Mouse (Mus musculus) telencephalon, adult 2 months (tissue): ENCODE results near the gene Sorcs3.

ENCODE experiments used
- DNase-seq: peaks from one replicate; pipeline ENCODE4 v3.0.0-alpha.2; 2011; ENCODE audit warnings: low read depth, low spot score

The Sorcs3 gene

DNA sequence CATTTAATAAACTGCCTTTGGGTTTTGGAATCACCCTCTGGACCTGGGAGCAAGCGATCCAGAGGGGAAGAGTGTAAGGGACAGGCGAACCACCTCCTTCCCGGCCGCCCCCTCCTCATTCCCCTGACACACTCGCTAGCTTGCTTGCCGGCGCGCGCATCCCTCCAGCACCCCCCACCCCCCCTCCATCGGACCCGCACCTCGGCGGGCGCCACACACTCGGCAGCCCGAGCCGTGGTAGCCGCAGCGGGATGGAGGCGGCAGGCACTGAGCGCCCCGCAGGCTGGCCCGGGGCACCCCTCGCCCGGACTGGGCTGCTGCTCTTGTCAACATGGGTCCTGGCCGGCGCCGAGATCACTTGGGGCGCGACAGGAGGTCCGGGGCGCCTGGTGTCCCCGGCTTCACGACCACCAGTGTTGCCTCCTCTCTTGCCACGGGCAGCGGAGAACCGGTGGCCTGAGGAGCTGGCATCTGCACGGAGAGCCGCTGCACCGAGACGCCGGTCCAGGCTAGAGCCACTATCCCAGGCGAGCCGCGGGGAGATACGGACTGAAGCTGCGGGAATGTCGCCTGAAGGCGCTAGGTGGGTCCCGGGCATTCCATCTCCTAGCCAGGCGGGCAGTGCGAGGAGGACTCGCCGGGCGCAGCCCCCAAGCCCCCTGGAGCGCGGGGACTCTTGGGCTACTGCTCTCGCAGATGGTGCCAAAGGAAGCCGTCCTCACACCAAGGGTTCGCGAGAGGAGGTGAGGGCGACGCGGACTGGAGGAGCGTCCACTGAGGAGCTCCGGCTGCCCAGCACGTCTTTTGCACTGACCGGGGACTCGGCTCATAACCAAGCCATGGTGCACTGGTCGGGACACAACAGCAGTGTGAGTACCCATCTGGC lies at the start of gene Sorcs3:
Sorcs3 (plus strand) TSS at position 97 of the 886 bp plus-strand sequence.
- DNase-seq, result no peak

- no peak for DNase-seq
Observed at GRCm38 (mm10) chr19:48165341-48165740, 40.5 kb upstream of the Sorcs3 start.

DNA sequence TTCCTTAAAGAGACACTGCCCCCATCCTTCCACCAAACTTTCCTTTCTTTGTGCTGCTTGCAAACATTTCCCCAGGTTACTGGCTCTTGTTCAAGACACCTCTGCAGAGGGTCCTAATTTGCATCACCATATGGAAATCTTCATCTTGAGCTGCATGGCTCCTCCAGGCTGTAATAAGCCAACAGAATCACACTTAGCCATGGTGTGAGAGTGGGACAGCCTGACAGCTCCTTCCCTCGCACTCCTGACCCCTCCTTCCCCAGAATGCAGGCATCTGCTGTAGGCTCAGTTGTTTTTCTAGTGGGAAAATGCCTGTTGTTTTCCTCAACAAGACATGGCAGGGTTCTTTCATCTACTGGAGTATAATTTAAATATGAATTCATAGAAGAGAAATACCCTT lies 38.7 kb upstream of the Sorcs3 start:
- DNase-seq, result peak; percentile 51

DNA sequence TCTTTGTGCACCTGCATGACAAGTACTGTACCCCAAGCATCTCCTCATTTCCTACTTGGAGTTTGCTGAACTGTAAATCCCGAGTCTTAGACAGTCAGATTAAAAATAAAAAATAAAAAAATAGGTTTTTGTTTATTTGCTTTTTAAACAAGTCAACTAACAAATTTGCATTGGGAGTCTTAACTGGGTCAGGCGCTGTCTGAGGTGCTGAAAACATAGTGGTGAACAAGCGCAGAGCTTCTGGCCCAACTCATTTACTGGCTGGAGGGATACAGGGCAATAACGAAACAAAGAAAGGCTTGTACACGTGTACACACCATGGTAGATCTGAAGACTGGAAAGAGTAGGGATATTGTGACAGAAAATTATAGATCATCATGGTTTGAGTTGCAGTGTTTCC lies 37.5 kb upstream of the Sorcs3 start:
- no peak for DNase-seq

- no peak for DNase-seq
Observed at GRCm38 (mm10) chr19:48174717-48175116, 31.1 kb upstream of the Sorcs3 start.

- peak; percentile 54 for DNase-seq
Observed at GRCm38 (mm10) chr19:48203928-48204470, 1.8 kb upstream of the Sorcs3 start.

- DNase-seq, result no peak
Observed at GRCm38 (mm10) chr19:48204476-48204875, 1.3 kb upstream of the Sorcs3 start.

- no peak for DNase-seq
Observed at GRCm38 (mm10) chr19:48204892-48205761, 698 bp upstream of the Sorcs3 start.

DNA sequence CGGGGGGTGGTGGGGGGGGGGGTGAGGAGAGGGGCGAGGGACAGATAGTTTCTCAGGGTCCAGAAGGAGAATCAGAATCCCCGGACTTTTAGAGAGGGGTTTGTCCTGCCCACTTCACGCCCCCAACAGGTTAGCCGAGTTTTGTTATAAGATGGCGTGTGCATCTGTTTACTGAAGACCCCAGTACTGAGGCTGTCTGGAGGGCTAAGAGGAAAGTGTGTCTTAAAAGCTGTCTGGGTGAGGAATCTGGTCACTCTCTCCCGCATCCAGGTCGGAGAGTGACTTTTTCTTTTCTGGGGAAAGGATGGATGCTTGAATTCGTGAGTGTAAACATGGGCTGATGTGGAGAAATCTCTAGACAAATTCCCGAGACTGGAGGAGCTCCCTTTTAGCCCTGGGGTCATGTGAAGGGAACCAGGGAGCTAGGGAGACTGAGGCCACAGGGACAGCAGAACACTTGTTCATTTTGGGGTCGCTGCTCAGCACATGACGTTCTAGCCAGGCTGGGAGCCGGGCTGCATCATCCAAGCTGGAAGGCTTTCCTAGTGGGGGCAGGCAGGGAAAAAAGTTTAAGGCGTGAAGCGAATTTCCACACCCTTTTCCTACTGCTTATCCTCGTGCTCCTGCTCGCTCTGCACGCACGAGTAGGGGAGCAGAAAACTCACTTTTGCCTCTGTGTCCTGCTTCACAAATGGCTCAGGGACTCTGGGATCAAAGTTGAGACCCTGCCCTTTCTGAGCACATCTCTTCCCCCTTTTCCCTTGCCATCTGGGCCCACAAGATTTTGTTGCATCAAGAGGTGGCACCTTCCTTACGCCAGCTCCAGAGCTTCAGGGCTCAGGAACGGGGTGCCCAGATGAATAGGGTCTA lies 1.3 kb downstream of the Sorcs3 start:
- DNase-seq, result no peak

DNA sequence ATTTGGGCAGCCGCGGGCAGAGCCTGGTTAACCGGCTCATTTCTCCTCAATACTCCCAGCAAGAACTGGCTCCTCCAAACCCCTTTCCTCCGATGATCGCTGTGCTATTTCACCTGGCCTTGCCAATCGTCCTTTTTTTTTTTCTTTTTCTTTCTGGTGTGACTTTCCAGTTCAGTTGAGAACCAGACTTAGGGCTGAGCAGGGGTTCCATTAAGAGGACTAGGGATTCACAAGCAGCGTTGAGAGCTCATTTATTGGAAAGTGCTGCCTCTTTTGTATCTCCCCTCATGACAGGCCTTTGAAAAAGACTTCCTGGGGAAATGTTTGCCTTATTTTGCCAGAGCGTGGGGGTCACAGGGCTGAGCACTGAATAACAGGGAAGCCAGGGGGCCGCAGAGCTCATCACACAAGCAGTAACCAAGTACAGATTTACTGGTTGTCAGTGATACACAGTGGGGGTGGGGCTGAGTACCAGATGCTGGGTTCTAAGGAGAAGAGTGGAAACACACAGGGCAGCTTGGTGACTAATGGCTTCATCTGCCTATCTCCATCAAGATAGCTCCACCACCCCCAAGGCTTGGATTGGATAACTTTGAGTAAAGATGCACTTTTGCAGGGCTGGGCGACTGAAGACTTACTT lies 2.0 kb downstream of the Sorcs3 start:
- no peak for DNase-seq

- DNase-seq, result no peak
Observed at GRCm38 (mm10) chr19:48215379-48215778, 9.6 kb downstream of the Sorcs3 start.

DNA sequence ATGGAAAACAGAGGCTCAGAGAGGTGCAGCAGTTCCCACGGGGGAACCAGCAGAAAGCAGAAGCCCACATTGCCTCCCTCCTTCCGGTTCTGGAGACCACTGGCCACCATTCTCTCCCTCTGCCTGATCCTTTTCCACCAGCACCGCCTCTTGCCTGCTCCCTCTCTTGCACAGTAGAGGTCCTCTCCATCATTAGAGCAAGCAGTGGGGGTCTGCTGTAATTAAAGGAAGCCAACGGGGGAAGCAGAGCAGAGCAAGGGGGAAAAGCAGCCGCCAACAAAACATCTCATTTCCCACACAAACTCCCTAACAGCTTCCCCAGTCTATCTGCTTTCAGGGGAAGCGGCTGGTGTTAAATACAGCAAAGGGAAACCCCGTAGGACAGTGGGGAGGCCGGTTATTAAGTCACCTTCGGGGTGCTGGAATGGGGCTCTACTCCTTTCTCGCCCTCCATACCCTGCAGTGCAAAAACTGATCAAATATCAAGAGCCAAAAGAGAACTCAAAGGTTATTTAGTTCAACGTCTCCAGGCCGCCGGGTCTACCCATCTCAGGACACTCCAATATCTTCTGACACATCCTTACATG lies 32.1 kb downstream of the Sorcs3 start:
- no peak for DNase-seq

GRCm38 (mm10) chr19:48238391-48238790 lies 32.6 kb downstream of the Sorcs3 start:
- DNase-seq, result no peak

- DNase-seq, result peak; percentile 76
Observed at GRCm38 (mm10) chr19:48240960-48241359, 35.1 kb downstream of the Sorcs3 start.

DNA sequence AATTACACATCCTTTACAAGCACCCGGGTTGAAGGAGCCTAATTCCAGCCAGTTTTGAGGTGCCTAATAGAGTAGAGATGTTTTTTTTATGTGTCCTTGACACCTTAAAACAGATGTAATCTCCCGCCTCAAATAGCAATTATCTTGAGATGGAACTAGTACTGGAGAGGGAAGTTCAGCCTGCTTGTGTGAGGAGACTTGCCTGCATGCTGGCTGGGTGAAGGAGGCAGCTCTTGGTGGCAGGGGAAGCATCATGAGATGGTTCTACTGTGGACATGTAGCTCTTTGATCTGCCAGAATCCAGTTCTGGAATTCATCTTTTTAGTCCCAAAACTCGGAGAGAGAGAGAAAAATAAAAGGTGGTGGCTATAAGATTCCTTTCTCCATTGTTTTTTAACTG lies 38.2 kb downstream of the Sorcs3 start:
- DNase-seq, result no peak

DNA sequence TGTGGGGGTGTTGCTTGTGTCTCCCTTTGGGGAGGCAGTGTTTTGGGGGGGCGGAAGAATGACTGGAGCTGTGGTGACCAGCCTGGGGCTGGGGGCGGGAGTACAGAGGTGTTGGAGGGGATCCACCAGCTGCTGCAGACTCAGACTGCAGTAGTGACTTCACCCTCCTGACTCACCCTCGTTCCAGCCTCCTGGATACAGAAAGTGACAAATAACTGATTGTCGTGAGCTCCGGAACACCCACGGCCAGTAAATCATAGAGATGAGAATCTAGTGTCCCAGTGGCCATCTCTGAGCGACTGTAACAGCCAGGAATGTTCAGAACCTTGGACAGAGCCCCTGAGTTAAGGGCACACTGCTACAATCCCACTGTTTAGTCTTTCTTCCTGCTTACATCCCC lies 53.4 kb downstream of the Sorcs3 start:
- DNase-seq, result no peak

DNA sequence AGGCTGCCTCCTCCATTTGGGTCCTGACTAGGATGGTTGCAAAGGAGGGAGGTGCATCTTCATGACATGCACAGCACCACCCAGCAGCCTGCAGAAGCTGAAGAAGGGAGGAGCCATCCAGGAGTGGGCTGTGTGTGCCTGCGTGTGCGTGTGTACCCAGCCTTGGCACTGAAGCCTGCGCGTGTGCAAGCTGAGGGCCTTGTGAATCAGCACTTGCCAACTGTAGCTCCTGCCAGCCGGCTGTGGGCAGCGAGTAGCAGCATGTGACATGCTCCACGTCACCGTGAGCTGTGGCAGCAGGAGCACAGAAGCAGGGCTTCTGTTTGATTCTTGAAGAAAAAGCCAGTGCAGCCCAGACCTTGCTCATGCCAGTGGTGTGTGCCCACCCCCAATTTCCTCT lies 54.8 kb downstream of the Sorcs3 start:
- peak; percentile 89 for DNase-seq

DNA sequence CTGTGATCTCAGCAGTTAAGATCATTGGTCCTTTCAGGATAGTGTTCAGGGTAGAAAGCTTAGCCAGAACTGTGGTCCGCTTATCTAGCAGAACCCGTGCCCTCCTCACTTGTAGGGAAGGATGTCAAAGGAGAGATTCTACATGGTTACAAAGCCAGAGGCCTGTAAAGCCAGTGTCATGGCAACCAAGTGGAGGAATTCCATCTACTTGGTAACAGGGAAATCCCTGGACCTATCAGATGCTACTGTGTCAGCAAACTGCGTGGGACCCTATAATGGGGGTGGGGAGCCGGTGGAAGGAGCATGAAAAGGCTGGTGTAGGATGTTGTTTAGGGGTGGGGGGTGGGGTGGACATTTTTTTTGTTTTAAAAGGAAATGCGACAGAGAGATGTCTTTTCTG lies 57.9 kb downstream of the Sorcs3 start:
- DNase-seq, result no peak

DNA sequence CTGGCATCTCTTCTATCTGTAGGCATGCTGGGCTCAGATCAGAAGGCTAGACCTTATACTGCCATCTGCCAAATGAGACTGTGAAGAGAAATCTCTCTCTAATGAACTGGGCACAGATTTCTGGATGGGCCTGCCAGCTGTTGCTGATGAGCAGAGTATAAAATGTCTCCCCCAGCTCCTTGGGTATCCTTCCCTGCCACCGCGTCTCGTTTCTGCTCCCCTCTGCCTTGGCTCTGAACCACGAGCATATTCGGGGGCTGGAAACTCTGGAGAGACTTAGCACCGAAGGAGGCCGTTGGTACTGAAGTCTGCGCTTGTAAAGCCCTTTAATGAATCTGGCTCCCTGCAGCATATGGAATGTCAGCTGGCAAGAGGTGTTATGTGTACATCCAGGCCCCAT lies 74.4 kb downstream of the Sorcs3 start:
- DNase-seq, result no peak

GRCm38 (mm10) chr19:48282250-48282649 lies 76.4 kb downstream of the Sorcs3 start:
- DNase-seq, result no peak
